Mouse (Mus musculus) stomach, postnatal 0 days (tissue): ENCODE results near the gene Fubp3. TPM values are rescaled to one million over a fixed set of nuclear protein-coding genes. Genes with fewer than 3 reads are reported as not detected.

ENCODE experiments used
- ATAC-seq: fragments of 200-750 bp; cut with Nextera tagmentation; 2 replicates; pipeline ENCODE4 v1.8.0; 2017; ENCODE audit not compliant: low FRiP score, low TSS enrichment
- DNase-seq: peaks from one replicate; pipeline ENCODE4 v3.0.0-alpha.2; 2016; ENCODE audit warnings: low spot score
- H3K27ac ChIP-seq: fragments of 300-500 bp; sonication (generic); replicated peaks from 2 replicates; pipeline ENCODE4 v1.5.1; 2014; ENCODE audit warnings: mild to moderate bottlenecking, control low read depth
- H3K27me3 ChIP-seq: fragments of 300-500 bp; sonication (generic); 2 replicates; pipeline ENCODE4 v1.6.1; 2014; ENCODE audit warnings: low read length; ENCODE audit not compliant: control insufficient read depth, insufficient read depth
- H3K36me3 ChIP-seq: fragments of 300-500 bp; sonication (generic); 2 replicates; pipeline ENCODE4 v1.6.1; 2014; ENCODE audit warnings: low read length, mixed read lengths; ENCODE audit not compliant: control insufficient read depth, insufficient read depth
- H3K4me1 ChIP-seq: fragments of 300-500 bp; sonication (generic); replicated peaks from 2 replicates; pipeline ENCODE4 v1.6.1; 2014; ENCODE audit warnings: antibody characterized with exemption; ENCODE audit not compliant: control insufficient read depth, insufficient read depth
- H3K4me2 ChIP-seq: fragments of 300-500 bp; sonication (generic); replicated peaks from 2 replicates; pipeline ENCODE4 v1.6.1; 2014; ENCODE audit warnings: low read depth, mild to moderate bottlenecking, control low read depth, moderate library complexity
- H3K4me3 ChIP-seq: fragments of 300-500 bp; sonication (generic); 2 replicates; pipeline ENCODE4 v1.5.1; 2014; ENCODE audit warnings: low read depth, low read length, control low read depth
- H3K9ac ChIP-seq: fragments of 300-500 bp; sonication (generic); 2 replicates; pipeline ENCODE4 v1.6.1; 2014; ENCODE audit warnings: mild to moderate bottlenecking, low read length, control low read depth, mixed read lengths
- H3K9me3 ChIP-seq: fragments of 300-500 bp; sonication (generic); 2 replicates; pipeline ENCODE4 v1.6.1; 2016; ENCODE audit warnings: low read length; ENCODE audit not compliant: control insufficient read depth
- CTCF ChIP-seq: IDR thresholded peaks from 2 replicates; pipeline ENCODE4 v1.5.1; 2016; ENCODE audit warnings: antibody characterized with exemption, low read depth, mild to moderate bottlenecking, moderate library complexity
- EP300 ChIP-seq: optimal IDR thresholded peaks from 2 replicates; pipeline ENCODE3; 2016; ENCODE audit warnings: antibody characterized with exemption
- WGBS: fragments of 180-500 bp; shearing (Covaris S2); extraction: QIAGEN DNeasy Blood & Tissue Kit; methylation state at CpG from one replicate; pipeline ENCODE4 v1.1.7; 2014; 5-methylcytosine and 5-hydroxymethylcytosine counted together
- polyA plus RNA-seq: library from polyadenylated mRNA; unstranded; fragments of >200 nt; fragmentation: Nextera tagmentation; extraction: Ambion mirVana; gene quantifications from 2 replicates; pipeline ENCODE4 v1.2.1, GENCODE M21; 2015

Fubp3 gene
- polyA plus RNA-seq, 1 experiment from 2014 or later = 50.2 TPM

GRCm38 (mm10) chr2:31641929-31642328, 69.5 kb downstream of the Fubp3 start:
- Histone ChIP-seq H3K9me3 (no peaks in the 10 kb centered on the region), H3K36me3 (no peaks in the 10 kb centered on the region), H3K4me1 (peaks cover 3% of the 10 kb centered on the region; the same call in 1 of the 2 replicates), H3K27ac (no peak overlapping the region), H3K4me2 (no peak overlapping the region), H3K27me3 (peaks cover 33% of the 10 kb centered on the region), H3K4me3 (0 out of 2 replicates have a peak overlapping the region, but pooled peaks have one; percentile 4), H3K9ac (no peak overlapping the region)
- ATAC-seq (no peak), DNase-seq (no peak)
- WGBS = 6% methylated on average over 18 of the region's 18 CpGs
- TF ChIP-seq EP300 (no peak), CTCF (no peak)

- H3K27me3 ChIP-seq = peaks cover 12% of the 10 kb centered on the region
- no peak overlapping the region for H3K9ac ChIP-seq
- H3K4me3 ChIP-seq = peak overlapping the region; percentile 39
- ATAC-seq (peak; percentile 58), DNase-seq (peak; percentile 37)
- H3K36me3 ChIP-seq = no peaks in the 10 kb centered on the region
- under 1% methylated on average over 78 of the region's 109 CpGs for WGBS
- H3K9me3 ChIP-seq = no peaks in the 10 kb centered on the region
- no peak overlapping the region for H3K27ac ChIP-seq
- no peak for TF ChIP-seq EP300
- TF ChIP-seq CTCF = no peak
- peak overlapping the region; percentile 80 for H3K4me2 ChIP-seq
- no peaks in the 10 kb centered on the region for H3K4me1 ChIP-seq
These were observed 81.8 kb downstream of the Fubp3 start for GRCm38 (mm10) chr2:31653971-31654853.

- peak overlapping the region; percentile 39 for H3K4me3 ChIP-seq
- DNase-seq = peak; percentile 55
- H3K36me3 ChIP-seq = no peaks in the 10 kb centered on the region
- H3K9me3 ChIP-seq = no peaks in the 10 kb centered on the region
- peaks cover 12% of the 10 kb centered on the region for H3K27me3 ChIP-seq
- TF ChIP-seq CTCF = peak; percentile 73
- TF ChIP-seq EP300 = no peak
- H3K9ac ChIP-seq = no peak overlapping the region
- no peak overlapping the region for H3K27ac ChIP-seq
- H3K4me2 ChIP-seq = peak overlapping the region; percentile 80
- H3K4me1 ChIP-seq = no peaks in the 10 kb centered on the region
- 5% methylated on average over 22 of the region's 22 CpGs for WGBS
- no peak for ATAC-seq
These were observed 82.6 kb downstream of the Fubp3 start for GRCm38 (mm10) chr2:31654854-31655559.

GRCm38 (mm10) chr2:31656374-31656773, 83.9 kb downstream of the Fubp3 start:
- Histone ChIP-seq H3K4me1 (no peaks in the 10 kb centered on the region), H3K4me3 (no peak overlapping the region), H3K9ac (no peak overlapping the region), H3K27ac (no peak overlapping the region), H3K27me3 (peaks cover 12% of the 10 kb centered on the region), H3K9me3 (no peaks in the 10 kb centered on the region), H3K36me3 (no peaks in the 10 kb centered on the region), H3K4me2 (no peak overlapping the region)
- TF ChIP-seq EP300 (no peak), CTCF (no peak)
- no peak for ATAC-seq
- 80% methylated on average over 7 of the region's 7 CpGs for WGBS
- DNase-seq = no peak

GRCm38 (mm10) chr2:31662939-31663803, 90.7 kb downstream of the Fubp3 start:
- Histone ChIP-seq H3K9me3 (no peaks in the 10 kb centered on the region), H3K27me3 (no peaks in the 10 kb centered on the region), H3K27ac (no peak overlapping the region), H3K4me1 (no peaks in the 10 kb centered on the region), H3K9ac (no peak overlapping the region), H3K4me3 (no peak overlapping the region), H3K4me2 (no peak overlapping the region), H3K36me3 (no peaks in the 10 kb centered on the region)
- DNase-seq = no peak
- WGBS = 48% methylated on average over 8 of the region's 8 CpGs
- no peak for TF ChIP-seq EP300
- TF ChIP-seq CTCF = no peak
- ATAC-seq = peak; percentile 26; the same call in 1 of the 2 replicates
